Mouse (Mus musculus) bone marrow macrophage, adult 2 months (primary cell): ENCODE results near the gene Actr8. TPM values are rescaled to one million over a fixed set of nuclear protein-coding genes. Genes with fewer than 3 reads are reported as not detected.

Source experiments
- H3K27ac ChIP-seq: 2 replicates; pipeline ENCODE4 v1.5.1; 2012; ENCODE audit warnings: low read depth, low read length; ENCODE audit not compliant: insufficient read depth
- H3K4me1 ChIP-seq: 2 replicates; pipeline ENCODE4 v1.6.1; 2012; ENCODE audit warnings: low read length; ENCODE audit not compliant: control insufficient read depth, insufficient read depth
- H3K4me3 ChIP-seq: 2 replicates; pipeline ENCODE4 v1.5.1; 2012; ENCODE audit warnings: mild to moderate bottlenecking, low read length, moderate library complexity; ENCODE audit not compliant: insufficient read depth
- CTCF ChIP-seq: IDR thresholded peaks from 2 replicates; pipeline ENCODE4 v1.5.1; 2012; ENCODE audit warnings: low read depth, mild to moderate bottlenecking, low read length, moderate library complexity
- POLR2A ChIP-seq: IDR thresholded peaks from 2 replicates; pipeline ENCODE4 v1.6.1; 2012; ENCODE audit warnings: mild to moderate bottlenecking, low read depth, low read length, borderline replicate concordance
- polyA plus RNA-seq: library from polyadenylated mRNA; stranded (reverse); fragments of >200 nt; gene quantifications from 2 replicates; pipeline ENCODE4 v1.2.4, GENCODE M21; 2012; ENCODE audit not compliant: missing spikeins, insufficient read depth, insufficient read length

The Actr8 gene
- polyA plus RNA-seq = 35.5 and 42.4 TPM in 2 replicates

DNA sequence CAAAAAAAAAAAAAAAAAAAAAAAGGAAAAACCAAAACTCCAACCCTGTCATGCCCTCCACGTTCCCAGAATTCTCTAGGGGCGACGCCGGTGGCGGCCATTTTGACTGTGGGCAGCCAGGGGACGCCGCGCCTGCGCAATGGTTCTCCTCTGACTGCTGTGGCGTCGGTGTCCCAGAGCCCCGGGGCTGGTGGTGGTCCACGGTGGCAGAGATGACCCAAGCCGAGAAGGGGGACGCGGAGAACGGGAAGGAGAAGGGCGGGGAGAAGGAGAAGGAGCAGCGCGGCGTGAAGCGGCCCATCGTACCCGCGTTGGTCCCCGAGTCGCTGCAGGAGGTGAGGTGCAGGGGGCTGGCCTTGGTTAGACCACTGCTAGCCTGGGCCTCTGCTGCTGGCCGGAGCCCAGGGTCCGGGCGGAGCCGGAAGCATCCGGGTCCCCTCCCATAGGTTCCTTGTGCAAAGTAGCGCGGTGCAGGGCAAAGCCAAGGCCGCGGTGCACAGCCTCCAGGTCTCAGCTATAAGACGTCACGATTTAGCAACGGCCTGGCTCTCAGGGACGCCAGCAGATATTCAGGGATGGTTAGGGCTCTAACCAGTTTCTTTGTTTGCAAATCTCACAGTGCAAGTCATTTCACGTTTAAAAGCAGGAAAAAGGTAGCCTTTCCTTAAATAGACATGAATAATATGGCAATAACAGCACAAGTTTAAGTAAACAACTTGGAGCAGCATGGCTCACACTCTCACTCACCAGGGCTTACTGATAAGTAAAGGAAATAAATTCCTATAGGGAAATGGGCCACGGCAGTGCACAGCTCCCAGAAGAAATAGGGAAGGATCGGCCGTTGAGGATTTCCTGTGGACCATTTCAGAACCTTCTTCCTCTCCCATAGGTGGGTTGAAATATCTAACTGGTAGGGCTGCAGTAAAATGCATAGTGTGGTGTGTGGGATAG is at the start of gene Actr8:
Gene Actr8 (plus strand): TSS at position 84 of the 951 bp plus-strand sequence.
- TF ChIP-seq POLR2A (no peak), CTCF (no peak)
- peak within 1 kb of the TSS; percentile 80 for H3K4me3 ChIP-seq
- peak within 1 kb of the TSS; percentile 81 for H3K27ac ChIP-seq
- peaks cover 10% of the 10 kb centered on the region for H3K4me1 ChIP-seq

DNA sequence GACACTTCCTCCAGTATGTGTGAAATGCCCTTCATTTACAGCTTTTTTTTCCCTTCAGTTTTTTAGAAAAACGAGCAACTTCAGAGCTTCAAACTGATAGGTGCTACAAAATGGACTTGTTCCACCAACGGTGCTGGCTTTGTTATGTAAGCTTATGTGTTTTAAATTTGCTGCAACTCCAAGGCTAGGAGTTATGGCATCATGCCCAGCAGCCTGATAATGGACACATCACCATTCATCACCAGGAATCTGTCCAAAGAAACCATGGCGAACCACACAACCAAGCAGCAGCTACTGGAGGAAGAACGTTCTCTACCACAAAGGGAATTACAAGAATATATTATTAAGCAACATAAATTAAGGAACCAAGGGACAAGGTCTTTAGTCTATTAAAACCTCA is 49.2 kb upstream of the Actr8 start:
- no peaks in the 10 kb centered on the region for H3K4me1 ChIP-seq
- TF ChIP-seq POLR2A = no peak
- no peak for TF ChIP-seq CTCF
- H3K4me3 ChIP-seq = no peak overlapping the region
- no peak overlapping the region for H3K27ac ChIP-seq

- Histone ChIP-seq H3K4me1 (no peaks in the 10 kb centered on the region), H3K27ac (no peak overlapping the region), H3K4me3 (no peak overlapping the region)
- TF ChIP-seq CTCF = no peak
- TF ChIP-seq POLR2A = no peak
Observed at GRCm38 (mm10) chr14:29935516-29935915, 42.6 kb upstream of the Actr8 start.

DNA sequence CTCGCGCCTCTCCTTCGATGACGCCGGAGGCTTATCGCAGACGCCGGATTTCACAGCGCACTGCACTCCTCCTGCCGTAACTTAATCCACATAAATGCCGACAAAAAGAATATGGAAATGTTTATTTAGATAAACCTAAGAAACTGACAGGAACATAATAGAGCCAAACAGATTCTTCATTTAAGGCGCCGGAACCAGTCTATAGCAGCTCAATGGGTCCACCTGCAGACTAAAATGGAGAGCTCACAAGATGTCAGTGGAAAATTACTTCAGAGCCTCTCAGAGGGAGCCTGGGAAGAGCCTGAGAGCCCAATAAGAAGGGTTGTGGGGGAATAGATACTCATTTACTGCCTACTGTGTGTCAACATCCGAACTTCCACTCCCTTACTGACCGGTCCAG is 40.7 kb upstream of the Actr8 start:
- Histone ChIP-seq H3K4me1 (peaks cover 2% of the 10 kb centered on the region; the same call in 1 of the 2 replicates), H3K27ac (no peak overlapping the region), H3K4me3 (no peak overlapping the region)
- no peak for TF ChIP-seq POLR2A
- no peak for TF ChIP-seq CTCF

- TF ChIP-seq CTCF (no peak), POLR2A (no peak)
- H3K27ac ChIP-seq = no peak overlapping the region
- no peak overlapping the region for H3K4me3 ChIP-seq
- peaks cover 7% of the 10 kb centered on the region for H3K4me1 ChIP-seq
Observed at GRCm38 (mm10) chr14:29939600-29940312, 38.4 kb upstream of the Actr8 start.

DNA sequence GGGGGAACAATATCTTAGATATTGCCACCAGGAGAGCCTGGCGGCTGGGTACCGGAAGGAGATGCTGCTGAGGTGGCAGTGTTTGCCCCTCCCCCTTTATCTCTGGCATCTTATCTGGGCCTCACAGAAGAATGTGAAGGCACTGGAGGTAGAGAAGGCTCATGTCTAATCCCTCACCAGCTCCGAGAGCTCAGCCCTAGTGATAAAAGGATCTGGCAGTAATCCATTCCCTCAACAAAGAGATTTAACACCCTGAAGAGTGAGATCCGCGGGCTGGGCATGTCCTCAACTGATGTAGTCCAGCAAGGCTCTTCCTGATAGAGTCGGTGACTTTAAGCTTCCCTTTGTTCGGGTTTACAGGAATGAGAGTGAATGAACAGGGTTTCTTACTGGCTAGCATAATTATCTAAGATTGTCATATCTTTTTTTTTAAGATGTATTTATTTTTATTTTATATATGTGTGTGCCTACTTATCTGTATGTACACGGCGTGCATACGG is 37.8 kb upstream of the Actr8 start:
- Histone ChIP-seq H3K4me3 (no peak overlapping the region), H3K27ac (no peak overlapping the region), H3K4me1 (peaks cover 7% of the 10 kb centered on the region)
- TF ChIP-seq POLR2A (no peak), CTCF (no peak)

DNA sequence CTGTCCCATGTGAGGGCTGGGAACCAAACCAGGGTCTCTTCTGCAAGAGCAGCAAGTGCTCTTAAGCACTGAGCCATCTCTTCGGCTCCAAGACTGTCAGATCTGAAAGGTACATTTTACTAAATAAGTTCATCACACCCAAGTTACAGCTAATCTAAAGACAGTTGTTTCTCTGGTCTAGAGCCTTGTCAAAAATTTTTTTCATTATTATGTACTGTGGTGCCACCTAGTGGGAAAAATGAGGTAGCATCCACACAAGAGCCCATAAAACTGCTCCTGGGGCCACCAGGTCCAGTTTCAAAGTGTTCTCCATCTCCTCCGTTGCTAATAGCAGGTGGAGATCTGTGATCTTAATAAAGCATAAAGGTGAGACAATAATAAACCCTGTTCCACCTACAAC is 37.3 kb upstream of the Actr8 start:
- Histone ChIP-seq H3K27ac (no peak overlapping the region), H3K4me1 (peaks cover 7% of the 10 kb centered on the region), H3K4me3 (no peak overlapping the region)
- TF ChIP-seq CTCF = no peak
- no peak for TF ChIP-seq POLR2A

GRCm38 (mm10) chr14:29946761-29947309 is 31.3 kb upstream of the Actr8 start:
- Histone ChIP-seq H3K27ac (no peak overlapping the region), H3K4me1 (peaks cover 18% of the 10 kb centered on the region), H3K4me3 (no peak overlapping the region)
- TF ChIP-seq POLR2A = no peak

GRCm38 (mm10) chr14:29950805-29951204 is 27.3 kb upstream of the Actr8 start:
- no peak for TF ChIP-seq POLR2A
- no peak for TF ChIP-seq CTCF
- peak overlapping the region; percentile 73 for H3K27ac ChIP-seq
- H3K4me3 ChIP-seq = no peak overlapping the region
- peaks cover 11% of the 10 kb centered on the region for H3K4me1 ChIP-seq
